Mouse (Mus musculus): ENCODE measurements around the gene Gpx8.

DNA sequence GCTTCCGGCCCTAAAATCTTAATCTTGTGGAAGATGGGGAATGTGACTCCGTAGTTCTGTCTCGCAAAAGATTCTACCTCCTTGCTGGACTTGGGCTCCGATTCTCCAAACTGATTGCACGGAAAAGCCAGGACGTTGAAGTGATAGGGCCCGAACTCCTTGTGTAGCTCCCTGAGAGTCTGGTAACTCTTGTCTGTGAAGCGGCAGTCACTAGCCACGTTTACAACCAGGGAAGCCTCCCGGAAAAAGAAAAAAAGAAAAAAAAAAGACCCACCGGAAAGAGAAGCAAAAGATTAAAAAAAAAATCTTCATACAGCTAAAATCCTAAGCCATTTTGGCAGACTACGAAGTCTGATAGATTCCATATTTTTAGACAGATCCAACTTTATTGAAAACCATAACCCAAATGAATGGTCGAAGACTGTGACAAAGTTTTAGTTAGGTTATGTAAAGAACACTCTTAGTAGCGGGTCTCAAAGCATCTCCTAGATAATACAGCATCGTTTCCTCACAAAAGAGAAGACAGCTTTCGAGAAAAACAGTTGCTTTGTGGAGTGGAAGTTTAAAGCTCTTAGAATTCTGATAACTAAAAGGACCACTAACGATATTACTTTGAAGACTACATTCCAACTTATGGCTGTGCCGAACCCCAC is 626 bp downstream of the Gpx8 start:
- no peak for TF ChIP-seq CTCF (IDR thresholded peaks at IDR 0.05; ENCODE audit: low read depth, low read length)
- TF ChIP-seq POLR2A (IDR thresholded peaks at IDR 0.05; ENCODE audit: extremely low read depth, insufficient read depth, low read length): no peak

Data from liver, adult 2 months (tissue).